Mouse (Mus musculus) ES-CJ7 (cell line): ENCODE data around the gene Plekha7.
A peak's percentile ranks its signal among the peaks of the same experiment; 100 is the strongest.

Source experiments
- DNase-seq: peaks from one replicate; pipeline ENCODE4 v3.0.0; 2011; ENCODE audit warnings: low read depth, low spot score

Plekha7 gene

GRCm38 (mm10) chr7:116307871-116308631, at the start of gene Plekha7:
TSS of gene Plekha7 (minus strand) at chr7:116308376.
- peak; percentile 93 for DNase-seq

GRCm38 (mm10) chr7:116336226-116336625, 28.1 kb upstream of the Plekha7 start:
- peak; percentile 65 for DNase-seq

- peak; percentile 1 for DNase-seq
Measured at GRCm38 (mm10) chr7:116335133-116335532, 27.0 kb upstream of the Plekha7 start.

- no peak for DNase-seq
Measured at GRCm38 (mm10) chr7:116334669-116335038, 26.5 kb upstream of the Plekha7 start.

- peak; percentile 96 for DNase-seq
Measured at GRCm38 (mm10) chr7:116333713-116334668, 25.8 kb upstream of the Plekha7 start, which contains the start of gene Rps13. TSS of gene Rps13 (minus strand) at chr7:116334195.

- no peak for DNase-seq
Measured at GRCm38 (mm10) chr7:116331246-116331645, 23.1 kb upstream of the Plekha7 start.

- DNase-seq = no peak
Measured at GRCm38 (mm10) chr7:116329858-116330257, 21.7 kb upstream of the Plekha7 start.

- DNase-seq = no peak
Measured at GRCm38 (mm10) chr7:116328777-116329176, 20.6 kb upstream of the Plekha7 start.

GRCm38 (mm10) chr7:116327901-116328300, 19.7 kb upstream of the Plekha7 start:
- no peak for DNase-seq

GRCm38 (mm10) chr7:116323331-116323964, 15.3 kb upstream of the Plekha7 start:
- DNase-seq = peak; percentile 72

- DNase-seq = peak; percentile 58
Measured at GRCm38 (mm10) chr7:116309456-116309855, 1.3 kb upstream of the Plekha7 start.

- DNase-seq = peak; percentile 92
Measured at GRCm38 (mm10) chr7:116308632-116308991, 436 bp upstream of the Plekha7 start.

- DNase-seq = peak; percentile 82
Measured at GRCm38 (mm10) chr7:116307099-116307870, 891 bp downstream of the Plekha7 start.

- peak; percentile 86 for DNase-seq
Measured at GRCm38 (mm10) chr7:116306601-116307000, 1.6 kb downstream of the Plekha7 start.

- DNase-seq = peak; percentile 9
Measured at GRCm38 (mm10) chr7:116301661-116302311, 6.4 kb downstream of the Plekha7 start.

GRCm38 (mm10) chr7:116301144-116301543, 7.0 kb downstream of the Plekha7 start:
- peak; percentile 91 for DNase-seq

GRCm38 (mm10) chr7:116298851-116299250, 9.3 kb downstream of the Plekha7 start:
- peak; percentile 0 for DNase-seq

- DNase-seq = no peak
Measured at GRCm38 (mm10) chr7:116298389-116298788, 9.8 kb downstream of the Plekha7 start.

- peak; percentile 63 for DNase-seq
Measured at GRCm38 (mm10) chr7:116294961-116295360, 13.2 kb downstream of the Plekha7 start.

GRCm38 (mm10) chr7:116292377-116292776, 15.8 kb downstream of the Plekha7 start:
- no peak for DNase-seq

- no peak for DNase-seq
Measured at GRCm38 (mm10) chr7:116290559-116290958, 17.6 kb downstream of the Plekha7 start.
